Mouse (Mus musculus) gastrocnemius, adult 2 months (tissue): ENCODE measurements around the gene Med13l. TPM values are rescaled to one million over a fixed set of nuclear protein-coding genes. Genes with fewer than 3 reads are reported as not detected.

ENCODE experiments used
- DNase-seq: peaks from one replicate; pipeline ENCODE4 v3.0.0; 2022
- H3K27ac ChIP-seq: fragments of 200-600 bp; 2 replicates; pipeline ENCODE4 v1.8.1; 2022; ENCODE audit warnings: mild to moderate bottlenecking
- H3K4me3 ChIP-seq: fragments of 200-600 bp; 2 replicates; pipeline ENCODE4 v1.8.1; 2022; ENCODE audit warnings: mild to moderate bottlenecking, moderate library complexity
- CTCF ChIP-seq: fragments of 200-600 bp; IDR thresholded peaks from 2 replicates; pipeline ENCODE4 v1.8.1; 2022; ENCODE audit warnings: antibody characterized with exemption, mild to moderate bottlenecking, moderate library complexity
- intact Hi-C: fragments of 180-260 bp; cut with DNase I; formaldehyde crosslinking; loops from one replicate; pipeline ENCODE4 v1.15.1; 2025
- total RNA-seq, 2 experiments: library from RNA; stranded (reverse); gene quantifications; 2 replicates each; pipeline ENCODE4 v1.2.3; 2021

The Med13l gene
- total RNA-seq, 2 experiments from 2014 or later = 21.5 to 28.3 TPM

DNA sequence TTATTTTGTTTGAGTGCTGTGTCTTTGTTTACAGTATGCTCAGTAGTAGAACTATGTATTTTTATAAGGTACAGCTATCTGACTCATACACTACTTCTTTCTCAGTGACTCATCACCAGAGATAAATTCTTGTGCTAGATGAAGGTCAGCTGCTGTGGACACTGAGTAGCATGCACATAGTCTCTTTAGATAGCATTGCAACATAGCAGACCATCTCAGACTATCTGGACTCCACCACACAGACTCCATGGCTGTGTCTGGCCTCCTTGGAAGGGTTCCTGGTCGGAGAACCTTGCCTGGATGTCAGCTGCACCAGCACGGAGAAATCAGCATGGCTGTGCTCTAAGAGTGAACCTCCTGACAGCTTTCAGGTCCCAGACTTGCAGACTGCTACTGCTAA, 99.2 kb downstream of the Med13l start:
- intact Hi-C loops = loop anchor here (5.0 kb wide), 1 partner anchor 73 kb away; no protein-coding TSS in a partner anchor
- Histone ChIP-seq H3K4me3 (no peak overlapping the region), H3K27ac (peak overlapping the region; percentile 72)
- TF ChIP-seq CTCF = no peak
- DNase-seq = peak; percentile 71

DNA sequence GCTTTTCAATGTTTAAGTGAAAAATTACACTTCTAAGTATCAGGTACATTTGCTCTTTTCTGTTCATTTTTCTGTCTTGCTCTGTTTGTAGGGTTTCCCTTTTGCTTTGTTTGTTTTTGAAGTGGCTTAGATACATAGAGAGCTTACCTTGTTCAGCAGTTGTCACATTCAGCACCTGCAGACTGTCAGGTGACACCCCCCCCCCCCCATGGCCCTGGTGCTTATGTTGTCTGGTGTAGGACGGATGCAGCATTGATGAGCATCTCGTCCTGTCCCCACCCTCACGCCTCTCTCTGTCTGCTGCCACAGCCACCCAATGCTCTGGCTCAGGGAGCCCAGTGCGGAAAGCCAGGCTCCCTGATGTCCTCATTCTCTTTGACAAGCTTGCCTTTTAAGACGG, 101.3 kb downstream of the Med13l start:
- no peak for DNase-seq
- Histone ChIP-seq H3K27ac (no peak overlapping the region), H3K4me3 (no peak overlapping the region)
- no peak for TF ChIP-seq CTCF
- intact Hi-C loops = loop anchor here (5.0 kb wide), 1 partner anchor 71 kb away; no protein-coding TSS in a partner anchor

DNA sequence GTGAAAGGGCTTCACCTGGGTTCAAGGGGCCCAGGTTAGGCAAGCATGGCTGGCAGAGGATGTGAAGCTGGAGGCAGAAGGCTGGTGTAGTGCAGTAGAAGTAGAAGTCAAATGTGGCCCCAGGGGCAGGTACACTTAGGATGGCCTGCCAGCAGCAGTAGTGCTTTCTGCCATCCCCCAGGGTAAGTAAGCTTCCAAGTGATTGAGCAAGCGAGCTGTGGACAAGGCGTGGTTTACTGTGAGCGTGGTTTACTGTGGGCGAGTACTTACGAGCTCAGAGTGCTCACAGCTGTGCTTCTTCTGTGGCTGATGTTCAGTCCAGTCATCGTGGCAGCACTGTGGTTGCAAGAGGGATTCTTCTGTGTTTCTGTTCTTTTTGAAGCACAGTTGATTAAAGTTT, 103.5 kb downstream of the Med13l start:
- peak; percentile 69 for DNase-seq
- intact Hi-C loops = loop anchor here (5.0 kb wide), 1 partner anchor 68 kb away; no protein-coding TSS in a partner anchor
- Histone ChIP-seq H3K27ac (no peak overlapping the region), H3K4me3 (no peak overlapping the region)
- TF ChIP-seq CTCF = no peak

DNA sequence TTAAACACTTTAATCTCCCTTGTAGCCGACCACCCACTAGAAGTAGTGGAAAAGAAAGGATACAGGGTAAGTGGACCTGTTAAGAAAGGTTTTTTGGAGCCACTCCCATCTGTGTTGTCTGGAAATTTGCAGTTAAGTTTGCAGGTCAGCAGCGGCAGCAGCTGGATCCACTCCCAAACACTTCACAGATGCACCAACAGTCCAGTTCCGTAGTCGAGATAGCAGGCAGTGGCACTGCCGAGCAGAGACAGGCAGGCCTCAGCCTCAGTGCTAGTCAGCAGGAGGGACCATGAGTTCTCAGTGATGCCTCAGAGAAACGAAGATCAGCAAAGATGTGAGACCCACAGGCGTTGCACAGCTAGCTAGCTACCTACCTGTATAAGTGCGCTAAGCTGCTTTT, 104.5 kb downstream of the Med13l start:
- Histone ChIP-seq H3K4me3 (no peak overlapping the region), H3K27ac (no peak overlapping the region)
- no peak for TF ChIP-seq CTCF
- intact Hi-C loops = no loop called here
- DNase-seq = no peak

- intact Hi-C loops = no loop called here
- DNase-seq = no peak
- TF ChIP-seq CTCF = no peak
- no peak overlapping the region for H3K4me3 ChIP-seq
- no peak overlapping the region for H3K27ac ChIP-seq
Observed at GRCm38 (mm10) chr5:118666437-118667207, 106.1 kb downstream of the Med13l start.

GRCm38 (mm10) chr5:118667863-118668262, 107.4 kb downstream of the Med13l start:
- intact Hi-C loops = no loop called here
- Histone ChIP-seq H3K27ac (no peak overlapping the region), H3K4me3 (no peak overlapping the region)
- TF ChIP-seq CTCF = no peak
- DNase-seq = no peak

DNA sequence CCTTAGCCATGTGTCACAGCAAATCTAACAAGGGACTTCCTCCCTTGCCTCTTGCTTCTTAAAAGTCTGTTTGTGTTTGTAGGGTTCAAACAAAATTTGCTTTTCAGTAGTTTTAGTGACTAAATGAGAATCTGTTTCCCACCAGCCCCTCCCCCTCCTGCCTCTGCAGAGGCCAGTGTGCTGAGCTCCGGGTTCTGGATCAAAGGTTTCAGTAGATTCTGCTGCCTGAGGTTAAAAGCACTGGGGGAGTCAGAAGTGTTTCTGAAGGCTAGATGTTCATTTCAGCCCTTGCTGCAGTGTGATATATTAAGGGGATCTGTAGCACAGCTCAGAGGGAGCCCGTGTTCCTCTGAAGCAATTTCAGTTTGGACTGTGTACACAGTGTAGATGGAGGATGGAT, 108.5 kb downstream of the Med13l start:
- intact Hi-C loops = no loop called here
- Histone ChIP-seq H3K4me3 (no peak overlapping the region), H3K27ac (no peak overlapping the region)
- TF ChIP-seq CTCF = no peak
- DNase-seq = no peak

DNA sequence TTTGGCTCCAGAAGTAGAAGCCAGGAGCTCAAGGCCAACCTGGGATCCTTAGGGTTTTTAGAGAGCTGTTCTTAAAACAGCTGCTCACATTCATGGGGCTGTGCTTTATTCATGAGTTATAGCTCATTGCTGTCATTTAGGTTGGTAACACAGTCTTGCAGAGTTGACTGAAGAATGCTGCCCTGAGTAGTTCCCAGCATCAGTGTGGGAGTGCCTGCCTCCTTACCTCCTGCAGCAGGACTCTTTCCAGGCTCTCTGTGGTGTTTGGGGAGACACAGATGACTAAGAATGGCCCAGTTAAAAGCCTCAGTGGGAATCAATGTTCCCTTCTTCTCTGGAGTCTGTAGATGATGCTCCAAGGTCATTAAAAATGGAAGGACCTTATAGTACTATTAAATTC, 111.6 kb downstream of the Med13l start:
- no peak overlapping the region for H3K4me3 ChIP-seq
- intact Hi-C loops = no loop called here
- no peak for DNase-seq
- TF ChIP-seq CTCF = no peak
- H3K27ac ChIP-seq = peak overlapping the region; percentile 20; the same call in 1 of the 2 replicates

DNA sequence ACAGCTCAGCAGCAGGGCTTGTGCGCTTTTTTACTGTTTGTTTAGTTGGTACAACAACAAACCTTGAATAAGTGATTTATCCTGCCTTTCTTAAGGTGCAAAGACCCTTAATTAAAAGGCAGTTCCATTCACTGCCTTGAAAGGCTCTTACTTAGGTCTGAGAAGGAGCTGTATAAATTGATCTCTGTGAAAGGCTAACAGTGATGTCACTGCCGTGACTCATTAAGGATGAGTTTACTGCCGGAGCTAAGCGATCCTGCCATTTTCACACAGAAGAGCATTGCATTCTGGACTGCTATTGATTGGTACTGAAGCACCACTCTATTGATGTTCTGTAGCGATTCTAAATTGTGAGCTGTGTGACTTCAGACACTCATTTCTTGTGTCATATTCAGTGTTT, 113.4 kb downstream of the Med13l start:
- Histone ChIP-seq H3K27ac (no peak overlapping the region), H3K4me3 (no peak overlapping the region)
- TF ChIP-seq CTCF = no peak
- DNase-seq = no peak
- intact Hi-C loops = no loop called here

DNA sequence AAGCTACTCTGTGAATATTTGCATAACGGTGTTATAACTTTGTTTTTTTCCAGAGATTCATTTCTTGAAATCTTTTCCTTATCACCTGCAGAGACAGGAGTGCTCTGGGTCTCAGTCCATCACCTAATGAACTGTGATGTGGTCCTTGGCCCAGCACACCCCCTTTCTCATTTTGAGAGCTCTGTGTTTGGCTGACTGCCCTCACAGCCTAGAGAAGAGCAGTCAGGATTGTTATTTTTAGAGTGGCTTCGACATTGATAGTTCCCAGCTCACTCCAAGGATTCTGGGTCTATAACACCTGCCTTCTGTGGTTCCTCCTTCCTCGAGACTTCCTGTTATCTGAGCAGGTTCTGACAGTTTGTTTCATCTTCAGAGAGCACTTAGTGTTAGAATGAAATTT, 113.8 kb downstream of the Med13l start:
- intact Hi-C loops = no loop called here
- no peak overlapping the region for H3K27ac ChIP-seq
- TF ChIP-seq CTCF = no peak
- no peak overlapping the region for H3K4me3 ChIP-seq
- peak; percentile 48 for DNase-seq

GRCm38 (mm10) chr5:118675697-118676096, 115.2 kb downstream of the Med13l start:
- H3K27ac ChIP-seq = no peak overlapping the region; the same call in 1 of the 2 replicates
- no peak overlapping the region for H3K4me3 ChIP-seq
- intact Hi-C loops = no loop called here
- TF ChIP-seq CTCF = no peak
- DNase-seq = no peak

DNA sequence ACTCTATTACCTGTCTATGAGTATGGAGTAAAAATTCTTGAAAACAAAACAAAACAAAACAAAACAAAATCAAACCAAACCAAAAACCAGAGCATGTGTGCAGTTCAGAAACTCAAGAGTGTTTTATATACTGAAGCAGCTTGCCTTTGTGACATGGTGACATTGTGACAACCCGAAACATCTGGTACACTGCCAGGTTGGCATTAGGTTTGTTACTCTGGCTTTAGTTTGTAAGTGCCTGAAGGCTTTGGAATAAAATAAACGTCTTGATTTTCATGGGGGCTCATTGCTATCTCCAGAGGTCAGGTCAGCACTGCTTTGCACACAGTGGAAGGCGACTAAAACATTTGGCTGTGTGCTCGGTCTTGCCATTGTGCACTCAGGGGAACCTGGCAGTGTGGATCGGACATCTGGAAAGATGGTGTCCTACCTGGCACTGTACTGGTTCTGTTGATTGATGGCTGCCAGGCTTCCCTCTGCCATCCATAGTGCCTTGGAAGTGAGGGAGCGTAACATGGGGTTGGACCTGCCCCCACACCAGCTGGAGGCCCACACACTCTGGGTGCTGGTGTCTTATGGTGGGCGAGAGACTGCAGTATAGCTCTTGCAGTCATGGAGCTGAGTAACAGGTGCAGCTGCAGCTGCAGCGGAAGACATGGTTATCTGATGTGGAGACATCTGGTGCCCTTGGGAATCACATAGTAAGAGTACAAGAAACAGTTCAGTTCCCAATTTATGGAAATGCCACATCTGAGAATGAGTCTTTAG, 115.9 kb downstream of the Med13l start:
- no peak for DNase-seq
- H3K4me3 ChIP-seq = no peak overlapping the region
- TF ChIP-seq CTCF = no peak
- intact Hi-C loops = no loop called here
- no peak overlapping the region for H3K27ac ChIP-seq

DNA sequence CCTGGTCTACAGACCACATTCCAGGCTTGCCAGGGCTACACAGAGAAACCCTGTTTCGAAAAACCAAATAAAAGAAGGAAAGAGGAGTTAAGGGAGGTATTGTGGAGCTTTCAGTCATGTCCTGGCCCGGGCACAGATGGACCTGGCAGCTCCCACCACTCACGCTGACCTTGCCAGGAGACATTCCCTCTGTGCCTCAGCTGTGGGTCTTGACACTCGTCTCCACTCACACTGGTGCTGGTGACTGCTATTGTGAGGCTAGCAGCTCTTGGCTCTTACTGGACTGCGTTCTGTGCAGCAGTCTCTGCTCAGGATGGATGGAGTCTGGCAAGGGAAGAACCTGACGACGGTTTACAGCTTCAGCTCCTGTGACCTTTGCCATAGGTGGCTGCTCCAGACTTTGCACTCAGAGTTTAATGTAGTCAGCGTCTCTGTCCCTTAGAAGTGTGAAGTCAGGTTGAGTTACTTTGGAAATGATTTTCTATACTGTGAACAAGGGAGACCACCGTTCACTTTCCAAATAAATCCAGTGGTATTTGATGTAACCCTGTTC, 118.9 kb downstream of the Med13l start:
- H3K27ac ChIP-seq = peak overlapping the region; percentile 35; the same call in 1 of the 2 replicates
- intact Hi-C loops = no loop called here
- no peak for TF ChIP-seq CTCF
- no peak overlapping the region for H3K4me3 ChIP-seq
- no peak for DNase-seq
